Mouse (Mus musculus): ENCODE measurements around the gene Ppargc1a. TPM values are rescaled to one million over a fixed set of nuclear protein-coding genes. Genes with fewer than 3 reads are reported as not detected.

The Ppargc1a gene
- polyA plus RNA-seq, 2 experiments, result 1.8 to 3.8 TPM

DNA sequence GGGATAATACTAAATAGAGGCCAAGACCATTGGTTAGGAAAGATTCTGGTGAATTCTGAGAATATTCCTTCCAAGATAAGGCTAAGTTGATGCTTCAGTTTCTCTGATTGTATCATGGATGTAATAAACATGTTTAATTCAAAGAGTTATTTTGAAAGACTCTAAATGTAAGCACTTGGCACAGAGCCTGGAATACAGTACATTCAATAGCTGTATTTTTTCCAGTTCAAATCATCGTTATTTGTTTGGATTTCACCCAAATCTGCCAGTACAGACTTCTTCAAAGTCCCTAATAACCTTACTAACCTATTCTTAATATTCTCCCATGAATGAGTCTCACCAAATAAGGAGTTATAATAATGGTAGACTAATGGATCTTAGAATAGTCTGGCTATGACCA is 157.5 kb downstream of the Ppargc1a start:
- no peak overlapping the region for H3K27ac ChIP-seq (replicated peaks; ENCODE audit: low read depth, low read length)
- 69% methylated on average over 1 of the region's 1 CpGs for WGBS
- TF ChIP-seq POLR2A (IDR thresholded peaks at IDR 0.05; ENCODE audit: borderline replicate concordance, extremely low read depth, insufficient read depth, insufficient read length), result no peak
- H3K4me3 ChIP-seq (replicated peaks; ENCODE audit: low read length), result no peak overlapping the region
- no peak overlapping the region for H3K4me2 ChIP-seq (replicated peaks; ENCODE audit: low read depth, low read length, severe bottlenecking)
- no peak for DNase-seq (ENCODE audit: low spot score)
- H3K9me3 ChIP-seq (ENCODE audit: control insufficient read depth, low read length), result no peaks in the 10 kb centered on the region
- 0 out of 2 replicates have a peak, but pooled peaks cover 5% of the 10 kb centered on the region for H3K27me3 ChIP-seq (ENCODE audit: control insufficient read depth, insufficient read depth, low read length)
- H3K4me1 ChIP-seq (ENCODE audit: control insufficient read depth, insufficient read depth, low read length), result no peaks in the 10 kb centered on the region
- no peak for ATAC-seq (ENCODE audit: low FRiP score, low read depth)
- no peak overlapping the region for H3K9ac ChIP-seq (ENCODE audit: low read depth, low read length, severe bottlenecking)
- no peaks in the 10 kb centered on the region for H3K36me3 ChIP-seq (ENCODE audit: control insufficient read depth, insufficient read depth, low read length)

DNA sequence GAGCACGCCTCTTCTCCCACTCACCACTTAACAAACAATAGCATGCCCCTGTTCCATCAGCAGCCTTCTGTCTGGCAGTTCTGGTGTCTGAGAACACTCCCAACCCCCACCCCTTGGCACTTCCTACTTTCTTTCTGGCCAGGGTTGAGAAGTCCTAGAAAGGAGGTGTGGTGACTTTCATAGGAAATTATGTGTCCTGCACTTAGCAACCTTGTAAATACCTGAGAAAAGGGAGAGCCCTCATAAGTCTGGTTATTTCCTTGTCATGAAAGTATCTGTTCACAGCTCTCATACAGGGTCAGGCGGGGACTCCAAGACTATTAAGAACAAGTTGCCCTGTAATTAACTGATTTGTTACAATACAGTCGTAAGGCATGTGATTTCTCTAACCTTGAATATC is 161.1 kb downstream of the Ppargc1a start:
- H3K9me3 ChIP-seq (ENCODE audit: control insufficient read depth, low read length), result no peaks in the 10 kb centered on the region
- H3K4me2 ChIP-seq (replicated peaks; ENCODE audit: low read depth, low read length, severe bottlenecking), result no peak overlapping the region
- no peak for TF ChIP-seq POLR2A (IDR thresholded peaks at IDR 0.05; ENCODE audit: borderline replicate concordance, extremely low read depth, insufficient read depth, insufficient read length)
- H3K9ac ChIP-seq (ENCODE audit: low read depth, low read length, severe bottlenecking), result no peak overlapping the region
- DNase-seq (ENCODE audit: low spot score), result no peak
- H3K27ac ChIP-seq (replicated peaks; ENCODE audit: low read depth, low read length), result no peak overlapping the region
- H3K36me3 ChIP-seq (ENCODE audit: control insufficient read depth, insufficient read depth, low read length), result no peaks in the 10 kb centered on the region
- no peak overlapping the region for H3K4me3 ChIP-seq (replicated peaks; ENCODE audit: low read length)
- no peaks in the 10 kb centered on the region for H3K4me1 ChIP-seq (ENCODE audit: control insufficient read depth, insufficient read depth, low read length)
- H3K27me3 ChIP-seq (ENCODE audit: control insufficient read depth, insufficient read depth, low read length), result no peaks in the 10 kb centered on the region
- 63% methylated on average over 3 of the region's 3 CpGs for WGBS
- ATAC-seq (ENCODE audit: low FRiP score, low read depth), result no peak
